Mouse (Mus musculus) liver, embryonic 12.5 days (tissue): Measurements from ENCODE around the gene Gng7. TPM values are rescaled to one million over a fixed set of nuclear protein-coding genes. Genes with fewer than 3 reads are reported as not detected.

ENCODE experiments used
- ATAC-seq: fragments of 200-750 bp; cut with Nextera tagmentation; 2 replicates; pipeline ENCODE4 v1.8.0; 2017; ENCODE audit warnings: moderate number of reproducible peaks, mild to moderate bottlenecking, moderate library complexity
- H3K27ac ChIP-seq: fragments of 300-500 bp; sonication (generic); 2 replicates; pipeline ENCODE4 v1.5.1; 2016; ENCODE audit warnings: mild to moderate bottlenecking
- H3K27me3 ChIP-seq: fragments of 300-500 bp; sonication (generic); replicated peaks from 2 replicates; pipeline ENCODE4 v1.6.1; 2016; ENCODE audit warnings: mild to moderate bottlenecking, moderate library complexity
- H3K36me3 ChIP-seq: fragments of 300-500 bp; sonication (generic); 2 replicates; pipeline ENCODE4 v1.6.1; 2016; ENCODE audit warnings: mild to moderate bottlenecking, moderate library complexity
- H3K4me1 ChIP-seq: fragments of 300-500 bp; sonication (generic); 2 replicates; pipeline ENCODE4 v1.6.1; 2016
- H3K4me2 ChIP-seq: fragments of 300-500 bp; sonication (generic); 2 replicates; pipeline ENCODE4 v1.6.1; 2016; ENCODE audit warnings: mild to moderate bottlenecking, moderate library complexity
- H3K4me3 ChIP-seq: fragments of 300-500 bp; sonication (generic); 2 replicates; pipeline ENCODE4 v1.5.1; 2016; ENCODE audit warnings: mild to moderate bottlenecking, moderate library complexity
- H3K9ac ChIP-seq: fragments of 300-500 bp; sonication (generic); 2 replicates; pipeline ENCODE4 v1.6.1; 2016; ENCODE audit warnings: mild to moderate bottlenecking, moderate library complexity
- H3K9me3 ChIP-seq: fragments of 300-500 bp; sonication (generic); replicated peaks from 2 replicates; pipeline ENCODE4 v1.6.1; 2016; ENCODE audit warnings: mild to moderate bottlenecking, moderate library complexity
- WGBS: fragments of 180-500 bp; shearing (Covaris S2); methylation state at CpG from one replicate; pipeline ENCODE4 v1.1.7; 2016; ENCODE audit not compliant: insufficient replicate concordance; 5-methylcytosine and 5-hydroxymethylcytosine counted together
- polyA plus RNA-seq: library from polyadenylated mRNA; unstranded; fragments of >200 nt; fragmentation: Nextera tagmentation; extraction: Ambion mirVana; gene quantifications from 2 replicates; pipeline ENCODE4 v1.2.1, GENCODE M21; 2016

The Gng7 gene
- polyA plus RNA-seq, 1 experiment from 2014 or later: 0.80 TPM

DNA sequence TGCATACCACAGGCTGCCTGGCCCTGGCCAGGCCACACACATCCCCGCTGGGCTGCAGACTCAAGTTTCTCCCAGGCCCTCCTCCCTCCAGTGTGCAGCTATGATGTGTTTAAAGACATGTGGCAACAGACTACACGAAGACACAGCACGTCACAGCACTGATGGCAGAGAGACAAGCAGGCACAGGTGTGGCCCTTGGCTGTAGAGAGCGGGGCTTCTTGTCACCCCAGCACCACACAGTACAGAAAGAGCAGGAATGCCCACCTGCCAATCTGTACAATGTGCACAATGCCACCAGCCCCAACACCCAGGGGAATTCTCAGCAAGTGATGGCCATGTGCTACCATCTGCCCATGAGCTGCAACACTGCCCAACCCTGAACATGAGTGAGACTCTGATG lies 103.4 kb downstream of the Gng7 start:
- Histone ChIP-seq H3K4me1 (peaks cover 27% of the 10 kb centered on the region), H3K27ac (no peak overlapping the region), H3K4me3 (no peak overlapping the region), H3K36me3 (peaks cover 80% of the 10 kb centered on the region), H3K9ac (no peak overlapping the region), H3K27me3 (no peaks in the 10 kb centered on the region), H3K9me3 (no peaks in the 10 kb centered on the region), H3K4me2 (no peak overlapping the region)
- ATAC-seq: no peak
- 76% methylated on average over 4 of the region's 4 CpGs for WGBS

DNA sequence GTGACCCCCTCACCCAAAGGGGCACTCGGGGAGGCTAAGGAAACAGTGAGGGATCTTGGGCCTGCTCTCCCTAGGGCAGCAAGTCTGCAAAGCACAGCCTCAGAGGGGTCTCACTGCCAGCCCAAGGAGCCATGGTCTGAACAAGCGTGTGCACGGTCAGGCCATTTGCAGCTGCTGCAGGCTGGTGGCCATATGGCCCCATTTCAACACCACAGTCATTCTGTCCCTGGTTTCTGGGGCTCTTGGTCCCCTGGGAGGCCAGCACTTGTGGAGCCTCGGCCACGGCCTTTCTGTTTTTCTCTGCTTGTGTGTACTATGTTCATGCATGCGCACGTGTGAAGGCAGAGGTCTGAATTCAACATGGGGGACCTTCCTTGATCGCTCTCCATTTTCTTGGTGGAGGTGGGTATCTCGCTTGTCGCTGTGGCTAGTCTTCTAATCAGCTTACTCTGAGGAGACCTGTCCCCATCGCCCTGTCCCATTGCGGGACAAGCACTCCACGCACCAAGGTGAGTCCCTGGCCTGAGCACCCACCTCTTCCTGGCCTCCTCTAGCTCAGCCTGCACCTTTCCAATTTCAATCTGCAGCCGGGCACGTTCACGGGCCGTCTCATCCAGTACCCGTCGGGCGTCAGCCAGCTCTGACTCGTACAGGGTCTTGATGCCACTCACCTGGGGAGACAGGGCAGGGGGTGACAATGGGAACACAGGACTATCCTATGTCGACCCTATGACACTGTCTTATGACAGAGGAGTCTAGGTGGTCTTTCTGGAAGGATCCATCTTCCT lies 105.2 kb downstream of the Gng7 start:
- no peak overlapping the region for H3K4me2 ChIP-seq
- no peak overlapping the region for H3K4me3 ChIP-seq
- H3K9ac ChIP-seq: no peak overlapping the region
- no peak overlapping the region for H3K27ac ChIP-seq
- H3K9me3 ChIP-seq: no peaks in the 10 kb centered on the region
- no peaks in the 10 kb centered on the region for H3K27me3 ChIP-seq
- WGBS: 84% methylated on average over 22 of the region's 22 CpGs
- peaks cover 9% of the 10 kb centered on the region for H3K4me1 ChIP-seq
- no peak for ATAC-seq
- H3K36me3 ChIP-seq: peaks cover 94% of the 10 kb centered on the region

- Histone ChIP-seq H3K9ac (no peak overlapping the region), H3K27me3 (no peaks in the 10 kb centered on the region), H3K4me3 (no peak overlapping the region), H3K9me3 (no peaks in the 10 kb centered on the region), H3K36me3 (peaks cover 76% of the 10 kb centered on the region), H3K27ac (no peak overlapping the region), H3K4me1 (peaks cover 11% of the 10 kb centered on the region), H3K4me2 (no peak overlapping the region)
- ATAC-seq: no peak
- WGBS: 90% methylated on average over 11 of the region's 11 CpGs
Observed at GRCm38 (mm10) chr10:80904709-80905108, 110.0 kb downstream of the Gng7 start.

DNA sequence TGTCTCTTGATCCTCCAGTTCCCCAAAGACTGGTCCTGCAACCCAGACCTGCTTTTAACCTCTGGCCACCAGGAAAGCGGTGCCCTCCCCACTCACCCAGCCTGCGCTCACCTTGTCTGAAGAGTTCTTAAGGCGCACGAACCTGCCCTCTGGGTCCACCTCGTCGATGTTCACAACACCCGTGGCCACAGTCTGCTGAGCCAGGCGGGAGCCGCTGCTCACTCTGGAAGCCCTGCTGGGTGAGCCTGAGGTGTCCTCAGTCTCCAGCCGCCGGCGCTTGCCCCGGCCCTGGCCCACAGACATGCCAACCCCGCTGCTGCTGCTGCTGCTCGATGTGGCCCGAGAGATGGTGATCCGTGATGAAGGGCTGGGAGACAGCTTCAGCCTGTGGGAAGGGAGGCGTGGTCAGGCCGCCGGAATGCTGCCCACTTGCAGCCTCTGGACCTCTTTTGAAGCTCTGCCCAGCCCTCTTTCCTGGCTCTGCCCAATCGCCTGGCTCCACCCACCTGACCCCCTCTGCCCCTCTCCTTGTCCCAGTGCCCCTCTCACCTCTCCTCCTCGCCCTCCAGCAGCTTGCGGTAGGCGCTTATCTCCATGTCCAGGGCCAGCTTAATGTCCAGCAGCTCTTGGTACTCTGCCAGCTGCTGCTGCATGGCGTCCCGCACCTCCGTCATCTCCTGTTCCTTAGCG lies 110.6 kb downstream of the Gng7 start:
- H3K27me3 ChIP-seq: no peaks in the 10 kb centered on the region
- H3K4me1 ChIP-seq: peaks cover 16% of the 10 kb centered on the region
- no peaks in the 10 kb centered on the region for H3K9me3 ChIP-seq
- H3K9ac ChIP-seq: no peak overlapping the region
- no peak overlapping the region for H3K27ac ChIP-seq
- no peak overlapping the region for H3K4me3 ChIP-seq
- H3K4me2 ChIP-seq: no peak overlapping the region
- ATAC-seq: no peak
- 81% methylated on average over 28 of the region's 28 CpGs for WGBS
- H3K36me3 ChIP-seq: peaks cover 75% of the 10 kb centered on the region

DNA sequence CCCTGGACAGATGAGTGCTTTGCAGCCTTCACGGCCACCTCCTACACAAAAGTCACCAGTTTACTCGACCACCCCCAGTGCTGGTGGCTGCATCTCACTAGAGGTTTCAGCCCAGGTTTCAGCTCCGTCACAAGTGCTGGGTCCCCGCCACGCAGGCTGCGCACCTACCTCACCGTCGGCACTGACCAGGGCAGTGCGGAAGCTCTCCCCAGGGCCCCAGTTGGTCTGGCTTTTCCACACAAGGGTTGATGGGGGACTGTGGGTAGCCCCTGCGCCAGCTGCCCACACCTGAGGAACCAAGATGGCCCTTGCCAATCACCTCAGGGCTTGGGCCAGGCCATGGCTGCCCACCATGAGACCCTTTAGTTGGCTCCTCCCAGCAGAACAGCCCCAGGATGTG lies 111.5 kb downstream of the Gng7 start:
- 82% methylated on average over 10 of the region's 10 CpGs for WGBS
- H3K9ac ChIP-seq: no peak overlapping the region
- H3K36me3 ChIP-seq: peaks cover 75% of the 10 kb centered on the region
- no peaks in the 10 kb centered on the region for H3K27me3 ChIP-seq
- peaks cover 25% of the 10 kb centered on the region for H3K4me1 ChIP-seq
- H3K9me3 ChIP-seq: no peaks in the 10 kb centered on the region
- H3K4me2 ChIP-seq: no peak overlapping the region
- H3K4me3 ChIP-seq: no peak overlapping the region
- H3K27ac ChIP-seq: no peak overlapping the region
- no peak for ATAC-seq

- 84% methylated on average over 9 of the region's 9 CpGs for WGBS
- ATAC-seq: no peak
- Histone ChIP-seq H3K27me3 (no peaks in the 10 kb centered on the region), H3K9ac (no peak overlapping the region), H3K4me1 (peaks cover 33% of the 10 kb centered on the region), H3K4me3 (no peak overlapping the region), H3K4me2 (no peak overlapping the region), H3K27ac (no peak overlapping the region), H3K9me3 (no peaks in the 10 kb centered on the region), H3K36me3 (peaks cover 74% of the 10 kb centered on the region)
Observed at GRCm38 (mm10) chr10:80902273-80902940, 112.3 kb downstream of the Gng7 start.

DNA sequence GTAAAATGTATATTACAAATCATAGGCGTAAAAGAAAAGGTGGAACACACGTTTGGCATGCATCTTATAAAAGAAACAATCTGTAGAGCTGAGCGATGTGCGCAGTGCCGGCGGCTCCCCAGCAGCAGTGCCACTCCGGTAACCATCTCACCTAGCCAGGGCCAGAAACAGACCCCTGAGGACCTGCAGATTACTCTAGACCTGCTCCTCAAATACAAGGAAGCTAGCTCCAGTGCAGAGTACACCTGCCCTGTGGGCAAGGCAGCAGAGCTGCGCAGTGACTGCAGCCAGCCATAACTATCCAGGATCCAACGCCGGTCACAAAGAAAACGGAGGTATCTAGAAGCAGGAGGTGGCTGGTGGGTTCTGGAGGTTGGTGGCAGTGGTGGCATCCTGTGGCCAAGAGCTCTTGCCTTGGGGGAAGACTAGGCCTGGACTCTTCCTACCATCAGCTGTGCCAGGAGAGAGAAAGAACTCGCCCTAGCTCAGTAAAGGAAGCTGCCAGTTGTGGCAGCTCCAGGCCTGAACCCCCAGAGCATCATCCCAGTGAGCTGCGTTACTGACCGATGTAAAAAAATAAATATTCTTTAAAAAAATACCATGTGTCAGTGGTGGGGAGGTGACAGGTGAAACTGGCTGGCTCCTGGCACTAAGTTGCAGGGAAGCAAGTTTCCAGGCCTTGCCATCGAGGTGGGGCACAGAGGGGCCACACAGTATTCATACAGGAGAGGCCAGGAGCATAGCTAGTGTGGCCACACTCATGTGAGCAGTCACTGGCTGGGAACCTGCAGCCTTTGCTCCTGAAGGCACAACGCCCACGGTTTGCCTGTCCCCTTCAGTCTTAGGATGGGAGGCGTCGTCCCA lies 113.1 kb downstream of the Gng7 start:
- H3K4me3 ChIP-seq: peak overlapping the region; percentile 92
- no peaks in the 10 kb centered on the region for H3K27me3 ChIP-seq
- no peaks in the 10 kb centered on the region for H3K9me3 ChIP-seq
- H3K4me2 ChIP-seq: peak overlapping the region; percentile 96
- peak overlapping the region; percentile 90 for H3K27ac ChIP-seq
- peaks cover 33% of the 10 kb centered on the region for H3K4me1 ChIP-seq
- peak overlapping the region; percentile 33; the same call in 1 of the 2 replicates for H3K9ac ChIP-seq
- H3K36me3 ChIP-seq: peaks cover 69% of the 10 kb centered on the region
- ATAC-seq: no peak
- 87% methylated on average over 19 of the region's 19 CpGs for WGBS

GRCm38 (mm10) chr10:80900318-80901247 lies 114.2 kb downstream of the Gng7 start, which contains the start of gene Timm13:
Gene Timm13, minus strand, starts transcription at chr10:80900969.
- Histone ChIP-seq H3K4me3 (peak within 1 kb of the TSS; percentile 92), H3K36me3 (peaks cover 59% of the 10 kb centered on the region), H3K4me2 (peak within 1 kb of the TSS; percentile 96), H3K9me3 (no peaks in the 10 kb centered on the region), H3K27ac (peak within 1 kb of the TSS; percentile 90), H3K4me1 (peaks cover 35% of the 10 kb centered on the region), H3K9ac (peak within 1 kb of the TSS; percentile 91), H3K27me3 (no peaks in the 10 kb centered on the region)
- WGBS: under 1% methylated on average over 72 of the region's 72 CpGs
- peak; percentile 93 for ATAC-seq

GRCm38 (mm10) chr10:80899591-80900317 lies 115.0 kb downstream of the Gng7 start:
- 13% methylated on average over 25 of the region's 25 CpGs for WGBS
- Histone ChIP-seq H3K36me3 (peaks cover 50% of the 10 kb centered on the region), H3K4me3 (peak overlapping the region; percentile 92), H3K9me3 (no peaks in the 10 kb centered on the region), H3K27me3 (no peaks in the 10 kb centered on the region), H3K4me1 (peaks cover 39% of the 10 kb centered on the region), H3K9ac (peak overlapping the region; percentile 91), H3K27ac (peak overlapping the region; percentile 90), H3K4me2 (peak overlapping the region; percentile 96)
- ATAC-seq: no peak

DNA sequence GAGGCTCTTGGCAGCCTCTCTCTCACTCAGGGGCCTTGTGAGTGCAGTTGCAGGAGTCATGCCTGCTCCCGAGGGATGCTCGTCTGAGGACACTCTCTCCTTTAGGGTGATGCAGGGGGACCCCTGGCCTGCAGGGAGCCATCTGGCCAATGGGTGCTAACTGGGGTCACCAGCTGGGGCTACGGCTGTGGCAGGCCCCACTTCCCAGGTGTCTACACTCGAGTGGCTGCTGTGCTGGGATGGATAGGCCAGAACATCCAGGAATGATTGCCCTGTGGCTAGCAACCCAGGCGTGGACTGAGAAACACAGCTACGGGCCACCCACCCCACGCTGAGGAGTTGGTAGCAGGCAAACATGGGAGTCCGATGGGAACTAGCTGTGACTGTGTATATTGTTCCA lies 115.7 kb downstream of the Gng7 start:
- Histone ChIP-seq H3K9ac (peak overlapping the region; percentile 91; the same call in 1 of the 2 replicates), H3K4me3 (peak overlapping the region; percentile 92; the same call in 1 of the 2 replicates)

More for the DNA sequence above, 115.7 kb downstream of the Gng7 start:
- whole genome bisulfite sequencing: 78% methylated on average over 8 of the region's 8 CpGs
- no peaks in the 10 kb centered on the region for H3K27me3 ChIP-seq
- 0 out of 2 replicates have a peak overlapping the region, but pooled peaks have one; percentile 8 for H3K27ac ChIP-seq
- peaks cover 39% of the 10 kb centered on the region for H3K4me1 ChIP-seq
- no peak for ATAC-seq
- no peaks in the 10 kb centered on the region for H3K9me3 ChIP-seq
- peaks cover 43% of the 10 kb centered on the region for H3K36me3 ChIP-seq
- peak overlapping the region; percentile 96 for H3K4me2 ChIP-seq
